ENCODE assay signal across 8 mouse cellular contexts in genomic region chr6:34495140-34495551, GRCm38 (mm10). TPM values are rescaled to one million over a fixed set of nuclear protein-coding genes. Genes with fewer than 3 reads are reported as not detected.
DNase-seq lines count a peak whose midpoint lies in the region; ATAC-seq and TF ChIP-seq lines count a peak whose summit lies in the region.

No protein-coding gene starts in this region.

- no peak for TF ChIP-seq POLR2A in lung, adult 2 months (IDR thresholded peaks at IDR 0.05; ENCODE audit: borderline replicate concordance, extremely low read depth, low read depth, low read length)

- peak overlapping the region; percentile 80 for H3K27ac ChIP-seq in intestine, embryonic 15.5 days
- peak overlapping the region; percentile 27; the same call in 1 of the 2 replicates for H3K27ac ChIP-seq in lung, embryonic 15.5 days

- no peak for TF ChIP-seq CTCF in lung, adult 2 months (IDR thresholded peaks at IDR 0.05; ENCODE audit: insufficient read depth, low read length)

- peaks cover 5% of the 10 kb centered on the region for H3K4me1 ChIP-seq in lung, adult 2 months (ENCODE audit: control insufficient read depth, insufficient read depth, low read length)
- 0 out of 2 replicates have a peak, but pooled peaks cover 13% of the 10 kb centered on the region for H3K4me1 ChIP-seq in intestine, embryonic 15.5 days (replicated peaks)
- H3K4me1 ChIP-seq in lung, embryonic 15.5 days: peaks cover 8% of the 10 kb centered on the region; the same call in 1 of the 2 replicates

- 26% methylated on average over 7 of the region's 7 CpGs for WGBS in lung, adult 2 months
- WGBS in intestine, embryonic 15.5 days: 18% methylated on average over 7 of the region's 7 CpGs
- 24% methylated on average over 7 of the region's 7 CpGs for WGBS in lung, embryonic 15.5 days

- peak; percentile 91 for ATAC-seq in intestine, embryonic 15.5 days
- ATAC-seq in lung, embryonic 15.5 days (ENCODE audit: borderline replicate concordance, extremely low read depth, low FRiP score, low TSS enrichment): no peak

- no peak overlapping the region for H3K4me3 ChIP-seq in lung, adult 2 months (replicated peaks; ENCODE audit: extremely low read depth, low read depth, low read length)
- no peak overlapping the region for H3K4me3 ChIP-seq in intestine, embryonic 15.5 days (replicated peaks)
- H3K4me3 ChIP-seq in lung, embryonic 15.5 days: no peak overlapping the region

- no peaks in the 10 kb centered on the region for H3K27me3 ChIP-seq in intestine, embryonic 15.5 days (replicated peaks)
- H3K27me3 ChIP-seq in lung, embryonic 15.5 days: no peaks in the 10 kb centered on the region

- H3K9ac ChIP-seq in intestine, embryonic 15.5 days: no peak overlapping the region
- no peak overlapping the region for H3K9ac ChIP-seq in lung, embryonic 15.5 days

- H3K4me2 ChIP-seq in intestine, embryonic 15.5 days (replicated peaks): peak overlapping the region; percentile 34
- no peak overlapping the region for H3K4me2 ChIP-seq in lung, embryonic 15.5 days

- no peaks in the 10 kb centered on the region for H3K9me3 ChIP-seq in intestine, embryonic 15.5 days
- no peaks in the 10 kb centered on the region for H3K9me3 ChIP-seq in lung, embryonic 15.5 days

- DNase-seq in lung, adult 2 months: peak; percentile 12
- no peak for DNase-seq in lung, postnatal 14 days
- DNase-seq in thymus, postnatal 4 days: peak; percentile 47
- DNase-seq in layer of hippocampus, postnatal 25 days (ENCODE audit: extremely low spot score in 1 of 2, low spot score in 1 of 2): no peak
- no peak for DNase-seq in frontal cortex, postnatal 14 days (ENCODE audit: low spot score in 2 of 2)
- DNase-seq in cerebellum, postnatal 14 days: no peak

- H3K36me3 ChIP-seq in intestine, embryonic 15.5 days: no peaks in the 10 kb centered on the region
- H3K36me3 ChIP-seq in lung, embryonic 15.5 days: no peaks in the 10 kb centered on the region

RNA-seq across cellular contexts. Expression of gene Bpgm, which starts 19.1 kb away (rescaled TPM):
- 17.6 and 23.2 TPM in 2 replicates for polyA plus RNA-seq in lung, adult 2 months (2012; rRNA removed)
- 40.4 and 49.7 TPM in 2 replicates for polyA plus RNA-seq in intestine, embryonic 15.5 days (2015; fragmentation: Nextera tagmentation; extraction: Ambion mirVana)
- 65.7 and 66.7 TPM in 2 replicates for polyA plus RNA-seq in lung, embryonic 15.5 days (2015; fragmentation: Nextera tagmentation; extraction: Ambion mirVana)
- 10 to 100 TPM; 70.7 to 78.1 TPM for total RNA-seq in layer of hippocampus, postnatal 25 days (2021)

Comparison
In these comparisons a context has a peak if more than half of its experiments do, and no peak if none do; other contexts are left out.
1. DNase-seq: peak in lung, adult 2 months (single experiment) and thymus, postnatal 4 days (single experiment); none in lung, postnatal 14 days (single experiment), layer of hippocampus, postnatal 25 days (0 of 2), frontal cortex, postnatal 14 days (0 of 2) and cerebellum, postnatal 14 days (0 of 2).